Mouse (Mus musculus): ENCODE measurements around the gene Trib2. TPM values are rescaled to one million over a fixed set of nuclear protein-coding genes. Genes with fewer than 3 reads are reported as not detected.

The Trib2 gene
- polyA plus RNA-seq, 1 experiment from 2014 or later: 136 TPM

- 72% methylated on average over 7 of the region's 7 CpGs for WGBS
- H3K4me2 ChIP-seq: no peak overlapping the region
- ATAC-seq (ENCODE audit: low FRiP score, low read depth): no peak
- H3K4me1 ChIP-seq (replicated peaks): peaks cover 52% of the 10 kb centered on the region
- peaks cover 54% of the 10 kb centered on the region for H3K36me3 ChIP-seq
- no peak overlapping the region for H3K4me3 ChIP-seq
- no peaks in the 10 kb centered on the region for H3K27me3 ChIP-seq
- H3K27ac ChIP-seq (replicated peaks): no peak overlapping the region
- H3K9ac ChIP-seq: no peak overlapping the region
- no peaks in the 10 kb centered on the region for H3K9me3 ChIP-seq
These were observed 18.7 kb downstream of the Trib2 start for GRCm38 (mm10) chr12:15798019-15798418.

- H3K27me3 ChIP-seq: no peaks in the 10 kb centered on the region
- H3K4me1 ChIP-seq (replicated peaks): peaks cover 31% of the 10 kb centered on the region
- no peak for ATAC-seq (ENCODE audit: low FRiP score, low read depth)
- H3K9me3 ChIP-seq: no peaks in the 10 kb centered on the region
- peaks cover 67% of the 10 kb centered on the region for H3K36me3 ChIP-seq
- no peak overlapping the region for H3K4me3 ChIP-seq
- H3K9ac ChIP-seq: no peak overlapping the region
- no peak overlapping the region for H3K4me2 ChIP-seq
- H3K27ac ChIP-seq (replicated peaks): no peak overlapping the region
- whole genome bisulfite sequencing: 64% methylated on average over 3 of the region's 3 CpGs
These were observed 20.8 kb downstream of the Trib2 start for GRCm38 (mm10) chr12:15795886-15796285.

- no peak overlapping the region for H3K9ac ChIP-seq
- 96% methylated on average over 8 of the region's 8 CpGs for WGBS
- no peaks in the 10 kb centered on the region for H3K9me3 ChIP-seq
- no peak overlapping the region for H3K27ac ChIP-seq (replicated peaks)
- H3K4me1 ChIP-seq (replicated peaks): peaks cover 5% of the 10 kb centered on the region; the same call in 1 of the 2 replicates
- no peak overlapping the region for H3K4me2 ChIP-seq
- ATAC-seq (ENCODE audit: low FRiP score, low read depth): no peak
- H3K4me3 ChIP-seq: no peak overlapping the region
- peaks cover 71% of the 10 kb centered on the region for H3K36me3 ChIP-seq
- H3K27me3 ChIP-seq: no peaks in the 10 kb centered on the region
These were observed 23.4 kb downstream of the Trib2 start for GRCm38 (mm10) chr12:15793336-15793735.

GRCm38 (mm10) chr12:15790181-15790580 lies 26.5 kb downstream of the Trib2 start:
- 72% methylated on average over 2 of the region's 2 CpGs for WGBS
- H3K27me3 ChIP-seq: no peaks in the 10 kb centered on the region
- no peak overlapping the region for H3K27ac ChIP-seq (replicated peaks)
- H3K36me3 ChIP-seq: peaks cover 46% of the 10 kb centered on the region
- no peaks in the 10 kb centered on the region for H3K9me3 ChIP-seq
- no peaks in the 10 kb centered on the region for H3K4me1 ChIP-seq (replicated peaks)
- no peak overlapping the region for H3K4me3 ChIP-seq
- no peak overlapping the region for H3K4me2 ChIP-seq
- ATAC-seq (ENCODE audit: low FRiP score, low read depth): no peak
- H3K9ac ChIP-seq: no peak overlapping the region

GRCm38 (mm10) chr12:15777047-15777446 lies 39.7 kb downstream of the Trib2 start:
- no peaks in the 10 kb centered on the region for H3K36me3 ChIP-seq
- H3K4me2 ChIP-seq: no peak overlapping the region
- no peak overlapping the region for H3K9ac ChIP-seq
- H3K27me3 ChIP-seq: no peaks in the 10 kb centered on the region
- no peak overlapping the region for H3K27ac ChIP-seq (replicated peaks)
- H3K9me3 ChIP-seq: no peaks in the 10 kb centered on the region
- no peaks in the 10 kb centered on the region for H3K4me1 ChIP-seq (replicated peaks)
- ATAC-seq (ENCODE audit: low FRiP score, low read depth): no peak
- no peak overlapping the region for H3K4me3 ChIP-seq

DNA sequence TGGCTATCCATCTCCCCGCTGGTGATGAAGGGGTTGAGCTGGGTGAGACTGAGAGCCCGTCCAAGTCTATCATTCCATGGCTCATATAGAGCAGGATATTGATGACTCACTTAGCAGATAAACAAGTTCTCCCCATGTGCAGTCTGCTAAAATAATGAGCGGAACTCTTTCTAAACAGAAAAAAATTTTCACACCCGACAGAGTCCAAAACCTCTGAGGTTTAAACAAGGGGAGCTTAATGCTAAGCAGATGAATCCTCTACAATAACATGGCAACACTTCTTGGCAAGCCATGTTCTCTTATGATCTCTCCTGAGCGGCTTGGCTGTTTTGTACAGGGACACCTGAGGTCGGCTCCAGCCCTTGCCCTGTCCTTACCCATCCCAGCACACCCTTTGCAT lies 45.0 kb downstream of the Trib2 start:
- Histone ChIP-seq H3K4me3 (no peak overlapping the region), H3K27ac (replicated peaks) (no peak overlapping the region), H3K4me2 (no peak overlapping the region), H3K27me3 (no peaks in the 10 kb centered on the region), H3K4me1 (replicated peaks) (no peaks in the 10 kb centered on the region), H3K9ac (no peak overlapping the region), H3K9me3 (no peaks in the 10 kb centered on the region), H3K36me3 (no peaks in the 10 kb centered on the region)
- no peak for ATAC-seq (ENCODE audit: low FRiP score, low read depth)
- WGBS: 74% methylated on average over 6 of the region's 6 CpGs

DNA sequence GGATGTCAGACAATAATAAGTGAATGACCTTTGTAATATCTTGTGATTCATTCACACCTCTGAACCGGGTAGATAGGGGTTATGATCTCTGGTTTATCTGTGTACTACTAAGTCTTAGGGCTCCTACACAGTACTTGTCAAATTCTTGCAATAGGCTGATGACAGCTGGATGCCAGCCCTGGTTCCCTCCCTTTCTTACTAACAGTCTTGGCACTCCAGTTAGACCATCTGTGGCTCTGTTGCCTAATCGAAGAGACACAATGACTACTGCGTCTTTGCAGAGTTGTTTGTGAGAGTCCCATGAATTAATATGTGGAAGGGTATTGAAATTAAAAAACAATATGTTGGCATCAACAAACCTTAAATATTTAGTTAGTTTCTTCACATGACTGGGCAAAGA lies 48.2 kb downstream of the Trib2 start:
- Histone ChIP-seq H3K4me1 (replicated peaks) (no peaks in the 10 kb centered on the region), H3K4me2 (no peak overlapping the region), H3K27me3 (no peaks in the 10 kb centered on the region), H3K9me3 (no peaks in the 10 kb centered on the region), H3K9ac (no peak overlapping the region), H3K36me3 (no peaks in the 10 kb centered on the region), H3K27ac (replicated peaks) (no peak overlapping the region), H3K4me3 (no peak overlapping the region)
- no peak for ATAC-seq (ENCODE audit: low FRiP score, low read depth)
- WGBS: 82% methylated on average over 3 of the region's 3 CpGs

GRCm38 (mm10) chr12:15765996-15766395 lies 50.7 kb downstream of the Trib2 start:
- H3K27me3 ChIP-seq: no peaks in the 10 kb centered on the region
- no peak overlapping the region for H3K4me3 ChIP-seq
- no peaks in the 10 kb centered on the region for H3K36me3 ChIP-seq
- no peak for ATAC-seq (ENCODE audit: low FRiP score, low read depth)
- 90% methylated on average over 12 of the region's 12 CpGs for WGBS
- no peak overlapping the region for H3K9ac ChIP-seq
- no peak overlapping the region for H3K4me2 ChIP-seq
- H3K9me3 ChIP-seq: no peaks in the 10 kb centered on the region
- no peaks in the 10 kb centered on the region for H3K4me1 ChIP-seq (replicated peaks)
- H3K27ac ChIP-seq (replicated peaks): no peak overlapping the region

- Histone ChIP-seq H3K9me3 (no peaks in the 10 kb centered on the region), H3K4me3 (no peak overlapping the region)
- 7% methylated on average over 1 of the region's 1 CpGs for WGBS
These were observed 51.5 kb downstream of the Trib2 start for GRCm38 (mm10) chr12:15765238-15765637.

GRCm38 (mm10) chr12:15761453-15762116 lies 55.1 kb downstream of the Trib2 start:
- 89% methylated on average over 8 of the region's 8 CpGs for WGBS
- H3K9ac ChIP-seq: no peak overlapping the region
- no peaks in the 10 kb centered on the region for H3K9me3 ChIP-seq
- no peak overlapping the region for H3K4me3 ChIP-seq
- H3K4me2 ChIP-seq: no peak overlapping the region
- no peak for ATAC-seq (ENCODE audit: low FRiP score, low read depth)
- no peaks in the 10 kb centered on the region for H3K36me3 ChIP-seq
- H3K27ac ChIP-seq (replicated peaks): no peak overlapping the region
- no peaks in the 10 kb centered on the region for H3K4me1 ChIP-seq (replicated peaks)
- no peaks in the 10 kb centered on the region for H3K27me3 ChIP-seq

More at GRCm38 (mm10) chr12:15765238-15765637, 51.5 kb downstream of the Trib2 start:
- H3K27ac ChIP-seq (replicated peaks): no peak overlapping the region
- H3K36me3 ChIP-seq: no peaks in the 10 kb centered on the region
- no peak overlapping the region for H3K9ac ChIP-seq
- H3K4me1 ChIP-seq (replicated peaks): no peaks in the 10 kb centered on the region
- H3K27me3 ChIP-seq: no peaks in the 10 kb centered on the region
- ATAC-seq (ENCODE audit: low FRiP score, low read depth): no peak
- H3K4me2 ChIP-seq: no peak overlapping the region

DNA sequence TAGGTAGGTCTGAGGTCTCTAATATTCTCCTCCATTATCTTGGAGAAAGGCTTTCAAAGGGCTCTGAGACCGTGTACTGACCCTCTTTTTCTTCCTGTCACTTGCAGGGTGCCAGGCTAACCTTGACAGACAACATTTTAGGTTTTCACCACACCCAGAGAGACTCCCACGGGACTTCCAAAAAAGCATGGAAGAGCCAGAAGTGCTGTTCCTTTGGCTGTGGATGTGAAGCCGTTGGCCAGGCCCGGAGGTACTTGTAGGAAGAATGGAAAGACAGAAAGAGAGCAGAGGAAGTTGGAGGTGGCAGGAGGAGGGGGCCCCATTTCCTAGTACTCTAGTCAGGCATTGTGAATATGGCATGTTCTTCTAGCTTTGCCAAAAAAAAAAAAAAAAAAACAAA lies 56.0 kb downstream of the Trib2 start:
- Histone ChIP-seq H3K27me3 (no peaks in the 10 kb centered on the region), H3K4me3 (no peak overlapping the region), H3K4me2 (no peak overlapping the region), H3K9me3 (no peaks in the 10 kb centered on the region), H3K9ac (no peak overlapping the region), H3K4me1 (replicated peaks) (no peaks in the 10 kb centered on the region), H3K36me3 (no peaks in the 10 kb centered on the region), H3K27ac (replicated peaks) (no peak overlapping the region)
- no peak for ATAC-seq (ENCODE audit: low FRiP score, low read depth)
- 84% methylated on average over 4 of the region's 4 CpGs for WGBS

GRCm38 (mm10) chr12:15758866-15759265 lies 57.9 kb downstream of the Trib2 start:
- no peak overlapping the region for H3K9ac ChIP-seq
- peak; percentile 66 for ATAC-seq (ENCODE audit: low FRiP score, low read depth)
- no peak overlapping the region for H3K27ac ChIP-seq (replicated peaks)
- no peaks in the 10 kb centered on the region for H3K4me1 ChIP-seq (replicated peaks)
- H3K36me3 ChIP-seq: no peaks in the 10 kb centered on the region
- H3K9me3 ChIP-seq: no peaks in the 10 kb centered on the region
- H3K4me3 ChIP-seq: no peak overlapping the region
- H3K4me2 ChIP-seq: no peak overlapping the region
- H3K27me3 ChIP-seq: no peaks in the 10 kb centered on the region
- WGBS: 17% methylated on average over 2 of the region's 2 CpGs

GRCm38 (mm10) chr12:15757351-15757750 lies 59.4 kb downstream of the Trib2 start:
- Histone ChIP-seq H3K36me3 (no peaks in the 10 kb centered on the region), H3K4me2 (no peak overlapping the region), H3K27ac (replicated peaks) (no peak overlapping the region), H3K4me1 (replicated peaks) (no peaks in the 10 kb centered on the region), H3K9me3 (no peaks in the 10 kb centered on the region), H3K27me3 (no peaks in the 10 kb centered on the region), H3K4me3 (no peak overlapping the region), H3K9ac (no peak overlapping the region)
- ATAC-seq (ENCODE audit: low FRiP score, low read depth): no peak
- 89% methylated on average over 8 of the region's 8 CpGs for WGBS
